Mouse (Mus musculus): Measurements from ENCODE around the gene Trappc12.
"Not testable (repeated sequence)": the region's sequence is repeated elsewhere in the genome, so short reads cannot be mapped to it uniquely, and the experiment has no call there.

The Trappc12 gene

DNA sequence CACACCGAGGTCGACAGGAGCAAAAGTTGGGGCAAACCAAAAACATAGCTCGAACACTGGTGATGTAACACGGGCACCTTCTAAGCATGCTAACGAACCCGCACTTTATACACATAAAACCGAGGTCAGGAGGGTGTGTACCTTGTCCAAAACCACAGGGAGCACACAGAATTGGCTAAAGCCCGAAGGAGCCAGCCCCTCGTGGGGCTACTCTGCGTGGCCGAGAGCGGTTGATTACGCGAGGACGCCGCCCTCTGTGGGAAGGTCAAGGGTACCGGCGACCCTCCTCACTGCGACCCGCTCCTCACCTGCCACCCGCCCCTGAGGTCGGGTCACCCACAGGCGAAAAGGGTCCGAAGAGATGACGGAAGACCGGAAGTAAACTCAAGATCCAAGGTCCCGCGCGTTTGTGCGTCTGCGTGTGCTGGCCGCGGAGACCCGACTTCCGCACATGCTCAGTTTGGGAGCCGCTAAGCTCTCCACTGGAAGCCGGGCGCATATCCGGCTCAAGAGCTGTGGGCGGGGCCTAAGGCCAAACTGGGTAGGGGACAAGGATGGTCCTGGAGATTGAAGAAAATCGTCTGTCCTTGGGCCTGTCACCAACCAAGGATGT is at the start of gene Trappc12:
Gene Trappc12 (minus strand): TSS at position 452 of the 613 bp plus-strand sequence.
- peak; percentile 95 for DNase-seq

GRCm38 (mm10) chr12:28799798-28800411 is 49.6 kb upstream of the Trappc12 start:
- no peak for DNase-seq

DNA sequence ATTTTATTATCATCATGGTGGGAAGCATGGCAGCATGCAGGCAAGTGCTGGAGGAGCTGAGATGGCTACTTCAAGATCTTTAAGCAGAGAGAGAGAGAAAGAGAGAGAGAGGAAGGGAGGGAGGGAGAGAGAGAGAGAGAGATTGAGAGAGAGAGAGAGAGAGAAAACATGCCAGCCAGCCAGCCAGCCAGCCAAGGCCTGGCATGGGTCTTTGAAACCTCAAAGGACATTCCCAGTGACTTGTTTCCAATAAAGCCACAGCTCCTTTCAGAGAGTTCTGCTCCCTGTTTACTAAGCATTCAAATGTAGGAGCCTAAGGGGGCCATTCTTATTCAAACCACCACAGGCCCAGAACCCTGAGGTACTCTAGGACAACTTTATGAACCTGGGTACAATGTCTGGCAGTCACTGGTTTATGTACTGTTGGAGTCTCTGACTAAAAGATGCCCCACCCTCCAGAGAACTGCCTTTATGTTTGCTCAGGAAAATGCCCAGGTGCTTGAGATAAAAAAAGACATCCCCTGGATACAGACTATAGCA is 46.7 kb upstream of the Trappc12 start:
- DNase-seq, result no peak

- DNase-seq, result no peak
Measured at GRCm38 (mm10) chr12:28795041-28795440, 44.8 kb upstream of the Trappc12 start.

DNA sequence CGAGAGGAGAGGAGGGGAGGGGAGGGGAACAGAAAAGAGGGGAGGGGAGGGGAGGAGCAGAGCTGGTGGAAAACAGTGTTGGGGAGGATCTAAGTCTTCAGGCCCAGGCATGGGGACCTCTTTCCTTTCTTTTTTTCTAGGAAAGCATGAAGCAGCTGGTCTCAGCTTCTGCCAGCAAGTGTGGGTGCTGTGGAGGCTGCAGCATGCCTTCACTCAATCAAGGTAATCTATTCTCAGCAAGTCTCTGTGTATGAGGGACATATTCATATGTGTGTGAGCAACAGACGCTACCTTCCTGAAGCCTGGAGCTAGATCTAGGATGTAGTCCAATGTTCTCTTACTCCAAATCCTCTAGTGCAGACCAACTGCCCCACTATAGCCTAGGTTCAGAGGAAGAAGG is 43.4 kb upstream of the Trappc12 start:
- no peak for DNase-seq

- no peak for DNase-seq
Measured at GRCm38 (mm10) chr12:28792613-28793012, 42.3 kb upstream of the Trappc12 start.

- DNase-seq, result no peak
Measured at GRCm38 (mm10) chr12:28786310-28786709, 36.0 kb upstream of the Trappc12 start.

DNA sequence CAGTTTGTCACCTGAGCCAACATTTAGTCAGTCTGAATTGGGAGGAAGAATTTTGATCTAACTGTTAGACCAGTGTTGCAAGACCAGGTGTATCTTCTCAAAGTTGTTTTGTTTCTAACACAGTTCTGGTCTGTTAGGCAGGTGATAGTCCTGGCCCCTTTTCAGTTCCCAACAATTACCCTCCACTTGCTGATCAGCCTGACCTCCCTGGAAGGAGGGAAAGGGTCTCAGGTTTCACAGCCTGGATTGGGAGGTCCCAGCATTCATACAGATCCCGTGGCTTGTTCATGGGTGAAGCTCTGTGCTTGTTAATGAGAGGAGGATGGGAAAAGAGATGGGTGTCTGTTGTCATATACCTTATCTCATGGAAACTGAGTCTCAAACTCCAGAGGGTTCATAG is 35.0 kb upstream of the Trappc12 start:
- DNase-seq, result no peak

- DNase-seq, result no peak
Measured at GRCm38 (mm10) chr12:28784864-28785263, 34.6 kb upstream of the Trappc12 start.

DNA sequence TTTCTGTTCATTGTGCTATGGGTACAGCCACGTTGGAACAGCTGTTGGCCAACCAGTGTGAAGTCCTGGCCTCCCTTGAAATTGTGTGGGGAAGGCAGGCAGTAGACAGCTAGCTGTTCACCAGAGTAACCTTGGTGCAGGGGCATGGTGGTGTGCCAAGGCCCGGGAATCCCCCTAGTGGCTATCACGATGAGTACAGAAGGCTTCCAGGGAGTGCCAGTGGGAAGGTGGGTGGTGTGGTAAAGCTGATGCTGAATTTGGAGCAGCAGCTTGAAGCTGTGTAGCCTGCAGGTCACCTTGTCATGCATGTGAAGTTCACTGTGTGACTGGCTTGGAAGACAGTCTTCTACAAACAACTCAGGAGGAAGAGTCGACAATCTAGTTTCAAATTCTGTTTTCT is 34.1 kb upstream of the Trappc12 start:
- peak; percentile 50 for DNase-seq

GRCm38 (mm10) chr12:28782637-28783036 is 32.4 kb upstream of the Trappc12 start:
- no peak for DNase-seq

- DNase-seq, result no peak
Measured at GRCm38 (mm10) chr12:28780180-28780579, 29.9 kb upstream of the Trappc12 start.

DNA sequence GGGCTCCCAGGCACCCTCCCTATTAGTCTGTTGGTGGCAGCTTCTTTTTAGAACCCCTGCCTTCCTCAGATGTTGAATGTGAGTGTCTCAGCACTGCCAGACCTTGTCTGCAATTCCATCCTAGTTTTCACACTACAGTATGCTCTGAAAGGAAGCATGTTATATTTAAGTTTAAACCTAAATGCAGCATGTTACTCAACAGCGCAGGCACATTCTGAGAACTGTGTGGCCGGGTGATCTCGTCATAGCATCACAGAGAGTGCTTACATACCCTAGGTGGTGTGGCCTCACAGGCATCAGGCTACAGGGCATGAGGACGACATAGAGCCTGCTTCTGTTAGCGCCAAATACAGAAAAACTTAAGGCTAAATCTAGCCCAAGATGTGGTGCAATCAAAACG is 25.4 kb upstream of the Trappc12 start:
- no peak for DNase-seq

GRCm38 (mm10) chr12:28775120-28775519 is 24.8 kb upstream of the Trappc12 start:
- DNase-seq, result no peak

DNA sequence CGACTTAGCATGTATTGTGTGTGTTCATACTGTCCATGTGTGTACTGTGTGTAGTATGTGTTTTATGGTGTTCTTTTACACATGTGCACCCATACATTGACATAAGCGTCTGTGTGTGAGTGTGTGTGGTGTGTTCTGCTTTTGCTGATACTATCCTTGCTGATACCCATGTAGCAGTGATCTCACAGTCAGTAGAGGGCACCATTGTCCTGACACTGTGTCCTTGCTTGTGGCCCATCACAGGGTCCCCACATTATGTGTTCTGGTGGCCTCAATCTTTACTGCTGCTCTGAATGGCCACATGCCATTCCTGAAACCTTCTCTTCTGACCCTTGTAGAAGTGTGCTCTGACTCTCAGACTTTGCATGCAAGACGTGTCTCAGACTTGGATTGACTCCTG is 23.5 kb upstream of the Trappc12 start:
- DNase-seq, result no peak

- no peak for DNase-seq
Measured at GRCm38 (mm10) chr12:28769953-28770352, 19.7 kb upstream of the Trappc12 start.

- DNase-seq, result no peak
Measured at GRCm38 (mm10) chr12:28756019-28756418, 5.7 kb upstream of the Trappc12 start.

DNA sequence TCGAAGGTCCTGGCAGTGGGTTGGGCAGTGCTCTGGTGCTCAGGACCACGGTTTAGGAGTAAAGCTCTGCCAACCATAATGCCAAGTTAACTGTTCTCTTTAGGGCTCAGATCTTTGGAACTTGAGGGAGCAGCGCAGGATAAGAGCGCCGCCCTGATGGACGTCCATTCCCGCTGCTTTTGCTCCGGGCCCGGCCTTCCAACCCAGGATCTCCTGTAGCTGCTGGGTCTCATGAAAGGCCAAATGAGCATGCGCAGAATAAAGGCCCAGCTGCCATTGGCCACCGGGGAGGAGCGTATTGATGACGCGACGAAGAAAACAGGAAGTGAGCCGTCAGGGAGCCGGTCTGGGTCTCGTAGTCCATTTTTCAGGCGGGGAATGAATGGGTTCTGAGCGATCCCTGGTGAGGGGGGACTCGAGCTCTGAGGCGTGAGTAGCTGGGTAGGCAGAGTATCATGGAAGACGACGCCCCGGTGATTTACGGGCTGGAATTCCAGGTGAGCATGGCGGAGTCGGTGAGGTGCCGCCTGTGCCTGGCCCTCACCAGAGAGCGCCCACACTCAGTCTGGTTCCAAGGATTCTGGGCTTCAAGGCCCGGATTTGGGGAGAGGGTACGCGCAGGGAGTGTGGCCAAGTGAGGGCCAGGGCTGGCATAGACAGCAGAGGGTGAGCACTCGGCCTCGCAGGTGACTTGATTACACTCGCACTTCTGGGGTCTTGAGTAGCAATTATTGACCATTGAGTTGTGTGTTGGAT is 1.4 kb upstream of the Trappc12 start, which contains the start of gene Eipr1:
Gene Eipr1 (plus strand): TSS at position 296 of the 756 bp plus-strand sequence.
- DNase-seq, result peak; percentile 92

DNA sequence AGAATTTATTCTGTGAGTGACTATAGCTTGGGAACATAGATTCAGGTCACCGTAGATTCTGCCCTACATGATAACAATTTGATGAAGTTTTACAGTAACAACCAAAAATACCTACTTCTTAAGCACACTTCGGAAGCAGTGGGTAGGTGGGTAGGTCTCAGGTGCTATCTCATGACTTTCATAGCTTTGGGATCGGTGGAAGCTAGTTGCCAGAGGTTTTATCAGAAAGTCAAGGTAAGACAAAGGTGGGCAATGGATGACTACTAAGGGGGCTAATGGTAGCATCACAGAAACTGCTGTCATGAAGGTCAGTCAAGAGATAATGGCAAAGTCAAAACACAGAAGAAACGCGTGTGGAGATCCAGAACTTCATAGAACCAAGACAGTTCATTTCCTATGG is 604 bp upstream of the Trappc12 start:
- no peak for DNase-seq

DNA sequence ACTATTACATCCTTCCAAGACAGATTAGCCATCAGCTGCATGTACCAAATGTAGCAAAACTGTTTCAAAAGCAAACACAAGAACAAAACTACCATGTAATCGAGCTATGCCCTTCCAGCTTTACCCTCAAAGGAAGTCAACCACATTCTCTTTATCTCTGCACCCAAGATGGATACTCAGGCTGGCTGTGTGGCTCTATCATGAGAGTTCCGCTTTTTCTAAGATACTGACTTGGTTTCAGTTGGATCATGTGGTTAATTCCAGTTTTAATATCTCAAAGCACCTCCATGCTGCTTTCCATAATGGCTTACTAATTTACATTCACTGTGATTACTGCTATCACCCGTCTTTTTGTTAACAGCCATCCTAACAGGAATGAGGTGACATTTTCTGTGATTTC is 6.9 kb downstream of the Trappc12 start:
- DNase-seq, result no peak

DNA sequence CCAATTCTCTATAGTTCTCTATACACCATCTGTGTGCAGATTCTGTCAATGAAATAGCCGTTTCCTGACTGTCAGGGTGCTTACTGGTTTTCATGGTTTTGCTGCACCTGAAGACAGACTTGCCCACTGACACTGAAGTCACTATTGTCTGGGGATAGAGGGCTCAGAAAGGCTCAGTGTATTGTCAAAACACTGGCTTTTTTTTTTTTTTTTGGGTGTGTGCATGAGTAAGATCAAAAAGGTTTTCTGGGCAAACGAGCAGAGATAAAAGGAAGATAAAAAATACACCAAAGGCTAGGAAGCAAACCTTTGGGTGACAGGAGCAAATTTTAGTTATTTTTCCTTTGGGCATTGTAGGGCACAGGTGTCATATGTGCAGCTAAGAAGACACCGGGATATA is 15.0 kb downstream of the Trappc12 start:
- no peak for DNase-seq

DNA sequence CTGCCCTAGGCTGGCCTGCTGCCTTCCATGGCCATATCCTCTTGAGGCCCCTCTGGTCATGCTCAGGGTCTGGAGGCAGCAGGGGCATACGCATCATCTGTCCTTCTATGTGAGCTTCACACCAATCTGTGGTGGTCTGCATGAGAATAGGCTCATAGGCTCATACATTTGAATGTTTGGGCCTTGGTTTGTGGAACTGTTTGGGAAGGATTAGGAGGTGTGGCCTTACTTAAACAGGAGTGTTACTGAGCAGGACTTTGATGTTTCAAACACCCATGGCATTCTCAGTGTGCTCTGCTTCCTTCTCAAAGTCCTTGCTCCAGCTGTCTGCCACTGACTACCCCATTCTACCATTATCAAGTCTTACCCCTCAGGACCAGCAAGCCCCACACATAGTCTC is 16.0 kb downstream of the Trappc12 start:
- DNase-seq, result no peak

- DNase-seq, result not testable (repeated sequence)
Measured at GRCm38 (mm10) chr12:28733520-28734245, 16.6 kb downstream of the Trappc12 start.

Data from kidney, postnatal 10 days (tissue).